Mouse (Mus musculus) forebrain, embryonic 12.5 days (tissue): ENCODE measurements around the gene Vmn1r62. TPM values are rescaled to one million over a fixed set of nuclear protein-coding genes. Genes with fewer than 3 reads are reported as not detected.
"Not testable (repeated sequence)": the region's sequence is repeated elsewhere in the genome, so short reads cannot be mapped to it uniquely, and the experiment has no call there.

Experiments
- ATAC-seq: fragments of 200-750 bp; cut with Nextera tagmentation; 2 replicates; pipeline ENCODE4 v1.8.0; 2017; ENCODE audit warnings: moderate TSS enrichment; ENCODE audit not compliant: low FRiP score
- H3K27ac ChIP-seq: fragments of 300-500 bp; sonication (generic); 2 replicates; pipeline ENCODE4 v1.5.1; 2016; ENCODE audit warnings: mild to moderate bottlenecking
- H3K27me3 ChIP-seq: fragments of 300-500 bp; sonication (generic); 2 replicates; pipeline ENCODE4 v1.6.1; 2016; ENCODE audit warnings: mild to moderate bottlenecking
- H3K36me3 ChIP-seq: fragments of 300-500 bp; sonication (generic); replicated peaks from 2 replicates; pipeline ENCODE4 v1.6.1; 2016; ENCODE audit warnings: mild to moderate bottlenecking
- H3K4me1 ChIP-seq: fragments of 300-500 bp; sonication (generic); 2 replicates; pipeline ENCODE4 v1.6.1; 2016
- H3K4me2 ChIP-seq: fragments of 300-500 bp; sonication (generic); 2 replicates; pipeline ENCODE4 v1.6.1; 2016; ENCODE audit warnings: mild to moderate bottlenecking, moderate library complexity
- H3K4me3 ChIP-seq: fragments of 300-500 bp; sonication (generic); replicated peaks from 2 replicates; pipeline ENCODE4 v1.5.1; 2016; ENCODE audit warnings: mild to moderate bottlenecking
- H3K9ac ChIP-seq: fragments of 300-500 bp; sonication (generic); 2 replicates; pipeline ENCODE4 v1.6.1; 2016; ENCODE audit warnings: mild to moderate bottlenecking
- H3K9me3 ChIP-seq: fragments of 300-500 bp; sonication (generic); 2 replicates; pipeline ENCODE4 v1.6.1; 2016
- WGBS: fragments of 180-500 bp; shearing (Covaris S2); methylation state at CpG from one replicate; pipeline ENCODE4 v1.1.7; 2016; 5-methylcytosine and 5-hydroxymethylcytosine counted together
- polyA plus RNA-seq: library from polyadenylated mRNA; unstranded; fragments of >200 nt; fragmentation: Nextera tagmentation; extraction: Ambion mirVana; gene quantifications from 2 replicates; pipeline ENCODE4 v1.2.1, GENCODE M21; 2016

Vmn1r62 gene
- polyA plus RNA-seq = not detected in 2 replicates

DNA sequence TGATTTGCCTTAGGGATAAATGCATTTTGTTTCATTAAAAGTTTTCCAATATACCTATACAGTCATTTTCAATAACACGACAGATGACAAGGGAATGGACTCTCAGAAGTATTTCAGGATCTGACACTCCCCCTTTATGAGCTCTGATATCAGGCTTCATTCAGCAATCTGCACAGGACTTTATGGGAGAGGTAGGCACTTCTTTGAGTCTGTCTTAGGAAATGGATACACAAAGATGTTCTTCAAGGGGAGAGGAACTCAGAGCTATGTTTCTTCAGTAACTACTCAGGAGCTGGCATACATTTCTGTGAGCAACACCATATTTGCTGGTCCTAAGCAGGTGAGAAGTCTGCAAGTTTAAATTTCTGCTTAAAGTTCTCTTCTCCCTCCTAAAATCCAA, at the start of gene Vmn1r62:
TSS of gene Vmn1r62 (plus strand) at position 301 of the 400 bp plus-strand sequence.
- H3K4me1 ChIP-seq, H3K9ac ChIP-seq, ATAC-seq, H3K27ac ChIP-seq, H3K9me3 ChIP-seq, H3K4me3 ChIP-seq, H3K4me2 ChIP-seq, H3K36me3 ChIP-seq, H3K27me3 ChIP-seq: not testable (repeated sequence)
- WGBS = no CpG with 5 or more reads among the region's 1 CpGs

Other genes with a start within 250 kb of the Vmn1r62 start
- gene Vmn1r59, start 216.9 kb upstream of the Vmn1r62 start, polyA plus RNA-seq = not detected in 2 replicates
- gene Vmn2r28, start 179.7 kb upstream of the Vmn1r62 start, polyA plus RNA-seq = not detected in 2 replicates
- not detected in 2 replicates for gene Vmn1r60, start 126.3 kb upstream of the Vmn1r62 start, polyA plus RNA-seq
- not detected in 2 replicates for gene Vmn1r61, start 60.3 kb upstream of the Vmn1r62 start, polyA plus RNA-seq
- gene Vmn1r63, start 131.8 kb downstream of the Vmn1r62 start, polyA plus RNA-seq = not detected in 2 replicates
- not detected in 2 replicates for gene Vmn1r64, start 210.9 kb downstream of the Vmn1r62 start, polyA plus RNA-seq